Mouse (Mus musculus) lung, postnatal 0 days (tissue): ENCODE measurements around the gene Akap14. TPM values are rescaled to one million over a fixed set of nuclear protein-coding genes. Genes with fewer than 3 reads are reported as not detected.

Source experiments
- ATAC-seq: fragments of 200-750 bp; cut with Nextera tagmentation; 2 replicates; pipeline ENCODE4 v1.8.0; 2017; ENCODE audit warnings: moderate library complexity
- DNase-seq: peaks from one replicate; pipeline ENCODE4 v3.0.0-alpha.2; 2016; ENCODE audit warnings: low spot score
- H3K27ac ChIP-seq: fragments of 300-500 bp; sonication (generic); 2 replicates; pipeline ENCODE4 v1.5.1; 2014; ENCODE audit warnings: antibody characterized with exemption, mild to moderate bottlenecking, low read length, mixed read lengths
- H3K27me3 ChIP-seq: fragments of 300-500 bp; sonication (generic); replicated peaks from 2 replicates; pipeline ENCODE4 v1.6.1; 2014; ENCODE audit warnings: low read length, mixed read lengths; ENCODE audit not compliant: insufficient read depth
- H3K36me3 ChIP-seq: fragments of 300-500 bp; sonication (generic); 2 replicates; pipeline ENCODE4 v1.6.1; 2014; ENCODE audit warnings: low read length, mixed read lengths; ENCODE audit not compliant: insufficient read depth
- H3K4me1 ChIP-seq: fragments of 300-500 bp; sonication (generic); 2 replicates; pipeline ENCODE4 v1.6.1; 2014; ENCODE audit warnings: antibody characterized with exemption, low read depth, low read length, mixed read lengths; ENCODE audit not compliant: insufficient read depth
- H3K4me2 ChIP-seq: fragments of 300-500 bp; sonication (generic); replicated peaks from 2 replicates; pipeline ENCODE4 v1.6.1; 2014; ENCODE audit warnings: low read depth, mild to moderate bottlenecking, low read length, moderate library complexity, mixed read lengths
- H3K4me3 ChIP-seq: fragments of 300-500 bp; sonication (generic); 2 replicates; pipeline ENCODE4 v1.5.1; 2014; ENCODE audit warnings: low read depth, low read length
- H3K9ac ChIP-seq: fragments of 300-500 bp; sonication (generic); replicated peaks from 2 replicates; pipeline ENCODE4 v1.6.1; 2014; ENCODE audit warnings: low read depth, mild to moderate bottlenecking
- H3K9me3 ChIP-seq: fragments of 300-500 bp; sonication (generic); 2 replicates; pipeline ENCODE4 v1.6.1; 2016; ENCODE audit warnings: low read length, mixed read lengths
- CTCF ChIP-seq: IDR thresholded peaks from 2 replicates; pipeline ENCODE4 v1.5.1; 2016; ENCODE audit warnings: antibody characterized with exemption, mild to moderate bottlenecking
- EP300 ChIP-seq: IDR thresholded peaks from 2 replicates; pipeline ENCODE4 v1.6.1; 2016; ENCODE audit warnings: antibody characterized with exemption, mild to moderate bottlenecking, control low read depth
- WGBS: fragments of 180-500 bp; shearing (Covaris S2); extraction: QIAGEN DNeasy Blood & Tissue Kit; methylation state at CpG from one replicate; pipeline ENCODE4 v1.1.7; 2014; 5-methylcytosine and 5-hydroxymethylcytosine counted together
- polyA plus RNA-seq: library from polyadenylated mRNA; unstranded; fragments of >200 nt; fragmentation: Nextera tagmentation; extraction: Ambion mirVana; gene quantifications from 2 replicates; pipeline ENCODE4 v1.2.1, GENCODE M21; 2015

Akap14 gene
- polyA plus RNA-seq, 1 experiment from 2014 or later = 2.1 TPM

DNA sequence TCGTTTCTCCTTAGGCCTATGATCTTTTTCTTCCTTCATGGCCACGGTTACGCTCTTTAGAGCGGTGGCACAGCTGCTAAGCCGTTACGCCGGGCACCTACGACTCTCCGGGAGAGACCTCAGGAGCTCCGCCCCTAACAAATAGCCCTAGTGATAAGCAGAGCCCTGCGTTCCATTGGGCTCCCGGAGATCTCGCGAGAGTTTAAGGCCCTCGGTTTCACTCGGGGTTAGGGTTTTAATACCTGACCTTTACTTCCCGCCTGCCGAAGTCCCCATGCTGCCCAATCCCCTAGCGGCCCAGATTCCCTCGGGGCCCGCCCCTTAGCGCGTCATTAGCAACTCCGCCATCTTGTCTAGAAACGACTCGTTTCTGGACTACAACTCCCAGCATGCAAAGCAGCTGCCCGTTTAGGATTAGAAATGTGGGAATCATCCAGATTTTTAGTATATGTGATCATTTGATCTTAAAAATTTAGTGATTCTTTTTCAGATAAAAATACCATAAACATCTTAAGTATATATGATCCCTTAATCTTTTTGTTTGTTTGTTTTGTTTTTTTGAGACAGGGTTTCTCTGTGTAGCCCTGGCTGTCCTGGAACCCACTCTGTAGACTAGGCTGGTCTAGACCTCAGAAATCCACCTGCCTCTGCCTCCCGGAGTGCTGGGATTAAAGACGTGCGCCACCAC, 58.3 kb downstream of the Akap14 start, which contains the start of gene Upf3b:
Gene Upf3b, minus strand, starts transcription at position 130 of the 688 bp plus-strand sequence.
- DNase-seq = peak; percentile 97
- H3K4me3 ChIP-seq = peak within 1 kb of the TSS; percentile 46
- H3K9ac ChIP-seq = peak within 1 kb of the TSS; percentile 51
- no peaks in the 10 kb centered on the region for H3K9me3 ChIP-seq
- TF ChIP-seq EP300 (no peak), CTCF (no peak)
- no peaks in the 10 kb centered on the region for H3K36me3 ChIP-seq
- peak within 1 kb of the TSS; percentile 60 for H3K4me2 ChIP-seq
- no peaks in the 10 kb centered on the region for H3K27me3 ChIP-seq
- ATAC-seq = peak; percentile 100
- peak within 1 kb of the TSS; percentile 76 for H3K27ac ChIP-seq
- no peaks in the 10 kb centered on the region for H3K4me1 ChIP-seq
- 9% methylated on average over 29 of the region's 30 CpGs for WGBS

DNA sequence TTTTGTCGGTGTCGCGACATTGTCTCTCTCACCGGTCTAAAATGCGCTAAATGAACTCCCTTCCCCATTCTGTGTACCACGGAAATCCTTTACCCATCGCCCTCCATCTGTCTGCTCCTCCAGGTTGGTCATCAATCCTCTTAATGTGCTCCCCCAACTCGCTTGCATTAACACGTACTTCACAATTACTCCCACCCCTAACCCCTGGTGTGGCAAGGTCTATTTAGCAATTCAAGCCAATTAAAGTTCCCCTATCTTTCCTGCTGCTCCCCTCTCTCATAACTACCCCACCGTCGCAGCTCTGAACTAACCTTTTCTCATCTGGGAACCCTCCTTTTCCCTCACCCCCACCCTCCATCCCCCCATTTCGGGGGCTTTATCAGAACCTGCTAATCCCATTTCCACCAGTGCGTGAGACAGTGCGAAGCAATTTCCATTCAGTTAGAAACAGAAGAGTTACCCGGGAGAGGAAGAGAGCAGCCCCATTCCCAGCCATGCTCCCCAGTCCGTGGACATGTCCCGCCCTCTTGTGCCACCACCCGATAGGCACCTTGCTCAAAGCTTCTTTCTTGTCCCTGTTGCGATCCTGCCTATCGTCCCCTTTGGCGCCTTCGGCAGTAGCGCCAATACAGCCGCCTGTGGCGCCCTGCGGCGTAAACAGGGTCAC, 59.0 kb downstream of the Akap14 start:
- 9% methylated on average over 22 of the region's 27 CpGs for WGBS
- ATAC-seq (peak; percentile 75), DNase-seq (peak; percentile 17)
- peak overlapping the region; percentile 60 for H3K4me2 ChIP-seq
- H3K9me3 ChIP-seq = no peaks in the 10 kb centered on the region
- H3K27me3 ChIP-seq = no peaks in the 10 kb centered on the region
- no peaks in the 10 kb centered on the region for H3K4me1 ChIP-seq
- H3K27ac ChIP-seq = peak overlapping the region; percentile 76
- no peaks in the 10 kb centered on the region for H3K36me3 ChIP-seq
- peak overlapping the region; percentile 46 for H3K4me3 ChIP-seq
- peak overlapping the region; percentile 51 for H3K9ac ChIP-seq
- no peak for TF ChIP-seq CTCF
- no peak for TF ChIP-seq EP300

DNA sequence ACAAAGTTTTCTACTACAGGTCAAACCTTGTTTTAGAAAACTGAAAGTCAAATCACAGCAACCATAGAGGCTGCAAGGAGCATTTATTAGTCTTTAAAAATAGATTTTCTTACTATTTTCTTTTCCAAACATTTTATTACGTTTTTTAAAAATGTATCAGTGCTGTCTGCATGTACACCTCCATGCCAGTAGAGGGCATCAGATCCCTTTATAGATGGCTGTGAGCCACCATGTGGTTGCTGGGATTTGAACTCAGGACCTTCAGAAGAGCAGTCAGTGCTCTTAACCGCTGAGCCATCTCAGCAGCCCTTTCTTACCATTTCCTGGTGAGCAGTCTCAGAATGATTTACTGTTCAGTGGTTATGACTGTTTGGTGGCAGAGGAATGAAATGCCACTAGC, 64.8 kb downstream of the Akap14 start:
- H3K9me3 ChIP-seq = no peaks in the 10 kb centered on the region
- ATAC-seq (no peak), DNase-seq (no peak)
- 74% methylated on average over 2 of the region's 2 CpGs for WGBS
- no peaks in the 10 kb centered on the region for H3K36me3 ChIP-seq
- no peak for TF ChIP-seq EP300
- peak; percentile 41 for TF ChIP-seq CTCF
- no peaks in the 10 kb centered on the region for H3K4me1 ChIP-seq
- no peak overlapping the region for H3K4me2 ChIP-seq
- no peak overlapping the region for H3K27ac ChIP-seq
- H3K4me3 ChIP-seq = no peak overlapping the region
- H3K9ac ChIP-seq = no peak overlapping the region
- no peaks in the 10 kb centered on the region for H3K27me3 ChIP-seq

Other genes starting within 250 kb of the Akap14 start
- gene Sept6, start 177.0 kb downstream of the Akap14 start, polyA plus RNA-seq = 4.8 and 6.4 TPM in 2 replicates
- not detected in 2 replicates for gene Sowahd, start 120.0 kb downstream of the Akap14 start, polyA plus RNA-seq
- 416 and 436 TPM in 2 replicates for gene Rpl39, start 83.4 kb downstream of the Akap14 start, polyA plus RNA-seq
- gene Upf3b, start 58.5 kb downstream of the Akap14 start, polyA plus RNA-seq = 10.8 and 11.7 TPM in 2 replicates
- gene Nkap, start 42.0 kb downstream of the Akap14 start, polyA plus RNA-seq = 11.3 TPM in 2 replicates
- 456 and 541 TPM in 2 replicates for gene Ndufa1, start 22.3 kb upstream of the Akap14 start, polyA plus RNA-seq
- gene Rnf113a1, start 22.4 kb upstream of the Akap14 start, polyA plus RNA-seq = 5.3 and 6.1 TPM in 2 replicates
- gene Gm9, start 42.2 kb upstream of the Akap14 start, polyA plus RNA-seq = not detected in 2 replicates
- gene Rhox1, start 53.4 kb upstream of the Akap14 start, polyA plus RNA-seq = not detected in 2 replicates
- gene Rhox2a, start 76.1 kb upstream of the Akap14 start, polyA plus RNA-seq = not detected in 2 replicates
- not detected in 2 replicates for gene Rhox3a, start 81.1 kb upstream of the Akap14 start, polyA plus RNA-seq
- gene Rhox4a, start 96.5 kb upstream of the Akap14 start, polyA plus RNA-seq = not detected in 2 replicates
- gene Rhox3a2, start 211.2 kb upstream of the Akap14 start, polyA plus RNA-seq = not detected in 2 replicates
- not detected in 2 replicates for gene Rhox4a2, start 222.0 kb upstream of the Akap14 start, polyA plus RNA-seq
- not detected in 2 replicates for gene Rhox2b, start 243.2 kb upstream of the Akap14 start, polyA plus RNA-seq